Mouse (Mus musculus) intestine, postnatal 0 days (tissue): ENCODE results near the gene Tspan3. TPM values are rescaled to one million over a fixed set of nuclear protein-coding genes. Genes with fewer than 3 reads are reported as not detected.
A peak's percentile ranks its signal among the peaks of the same experiment; 100 is the strongest.

Experiments used
- ATAC-seq: fragments of 200-750 bp; cut with Nextera tagmentation; 2 replicates; pipeline ENCODE4 v1.8.0; 2017; ENCODE audit warnings: mild to moderate bottlenecking, moderate TSS enrichment, moderate library complexity
- H3K27ac ChIP-seq: fragments of 300-500 bp; sonication (generic); 2 replicates; pipeline ENCODE4 v1.5.1; 2014; ENCODE audit warnings: mild to moderate bottlenecking, low read depth, low read length, moderate library complexity
- H3K27me3 ChIP-seq: fragments of 300-500 bp; sonication (generic); replicated peaks from 2 replicates; pipeline ENCODE4 v1.6.1; 2014; ENCODE audit warnings: low read length, mixed read lengths; ENCODE audit not compliant: control insufficient read depth, insufficient read depth
- H3K36me3 ChIP-seq: fragments of 300-500 bp; sonication (generic); 2 replicates; pipeline ENCODE4 v1.6.1; 2014; ENCODE audit warnings: mild to moderate bottlenecking, moderate library complexity; ENCODE audit not compliant: control insufficient read depth, insufficient read depth
- H3K4me1 ChIP-seq: fragments of 300-500 bp; sonication (generic); replicated peaks from 2 replicates; pipeline ENCODE4 v1.6.1; 2014; ENCODE audit warnings: antibody characterized with exemption, low read length, mixed read lengths; ENCODE audit not compliant: control insufficient read depth, insufficient read depth
- H3K4me2 ChIP-seq: fragments of 300-500 bp; sonication (generic); replicated peaks from 2 replicates; pipeline ENCODE4 v1.6.1; 2014; ENCODE audit warnings: low read depth, mild to moderate bottlenecking, moderate library complexity
- H3K4me3 ChIP-seq: fragments of 300-500 bp; sonication (generic); 2 replicates; pipeline ENCODE4 v1.5.1; 2014; ENCODE audit warnings: low read depth, low read length
- H3K9ac ChIP-seq: fragments of 300-500 bp; sonication (generic); 2 replicates; pipeline ENCODE4 v1.6.1; 2014; ENCODE audit warnings: mild to moderate bottlenecking, low read depth, low read length
- H3K9me3 ChIP-seq: fragments of 300-500 bp; sonication (generic); 2 replicates; pipeline ENCODE4 v1.6.1; 2016; ENCODE audit warnings: mixed run types; ENCODE audit not compliant: control insufficient read depth
- CTCF ChIP-seq: sonication (generic); IDR thresholded peaks from 2 replicates; pipeline ENCODE4 v1.5.1; 2016; ENCODE audit warnings: low read depth, mild to moderate bottlenecking, control low read depth, antibody characterized with exemption, moderate library complexity
- WGBS: fragments of 180-500 bp; shearing (Covaris S2); extraction: QIAGEN DNeasy Blood & Tissue Kit; methylation state at CpG from one replicate; pipeline ENCODE4 v1.1.7; 2014; 5-methylcytosine and 5-hydroxymethylcytosine counted together
- polyA plus RNA-seq: library from polyadenylated mRNA; unstranded; fragments of >200 nt; fragmentation: Nextera tagmentation; extraction: Ambion mirVana; gene quantifications from 2 replicates; pipeline ENCODE4 v1.2.1, GENCODE M21; 2015

The Tspan3 gene
- polyA plus RNA-seq, 1 experiment from 2014 or later: 230 TPM

GRCm38 (mm10) chr9:56131813-56132525 is 33.3 kb downstream of the Tspan3 start:
- no peak for TF ChIP-seq CTCF
- Histone ChIP-seq H3K9ac (no peak overlapping the region; the same call in 1 of the 2 replicates), H3K27ac (peak overlapping the region; percentile 46; the same call in 1 of the 2 replicates), H3K36me3 (peaks cover 42% of the 10 kb centered on the region), H3K4me1 (no peaks in the 10 kb centered on the region; the same call in 1 of the 2 replicates), H3K4me3 (no peak overlapping the region), H3K9me3 (no peaks in the 10 kb centered on the region), H3K27me3 (no peaks in the 10 kb centered on the region), H3K4me2 (no peak overlapping the region)
- no peak; the same call in 1 of the 2 replicates for ATAC-seq
- 49% methylated on average over 10 of the region's 10 CpGs for WGBS

GRCm38 (mm10) chr9:56130536-56130935 is 34.7 kb downstream of the Tspan3 start:
- Histone ChIP-seq H3K4me2 (no peak overlapping the region), H3K27me3 (no peaks in the 10 kb centered on the region), H3K36me3 (peaks cover 32% of the 10 kb centered on the region), H3K4me3 (no peak overlapping the region), H3K27ac (no peak overlapping the region), H3K9me3 (no peaks in the 10 kb centered on the region), H3K9ac (no peak overlapping the region; the same call in 1 of the 2 replicates), H3K4me1 (no peaks in the 10 kb centered on the region; the same call in 1 of the 2 replicates)
- ATAC-seq: no peak
- 59% methylated on average over 4 of the region's 4 CpGs for WGBS
- no peak for TF ChIP-seq CTCF

- H3K9ac ChIP-seq: no peak overlapping the region; the same call in 1 of the 2 replicates
- no peaks in the 10 kb centered on the region for H3K27me3 ChIP-seq
- no peaks in the 10 kb centered on the region; the same call in 1 of the 2 replicates for H3K4me1 ChIP-seq
- H3K9me3 ChIP-seq: no peaks in the 10 kb centered on the region
- H3K4me3 ChIP-seq: no peak overlapping the region
- no peak overlapping the region for H3K4me2 ChIP-seq
- no peak overlapping the region for H3K27ac ChIP-seq
- 89% methylated on average over 3 of the region's 3 CpGs for WGBS
- ATAC-seq: no peak
- peaks cover 32% of the 10 kb centered on the region for H3K36me3 ChIP-seq
- TF ChIP-seq CTCF: no peak
Measured at GRCm38 (mm10) chr9:56129951-56130350, 35.3 kb downstream of the Tspan3 start.

GRCm38 (mm10) chr9:56128331-56128730 is 36.9 kb downstream of the Tspan3 start:
- 82% methylated on average over 9 of the region's 9 CpGs for WGBS
- no peak overlapping the region for H3K4me2 ChIP-seq
- no peaks in the 10 kb centered on the region for H3K9me3 ChIP-seq
- no peaks in the 10 kb centered on the region for H3K27me3 ChIP-seq
- H3K4me3 ChIP-seq: no peak overlapping the region
- no peak for TF ChIP-seq CTCF
- no peak for ATAC-seq
- no peak overlapping the region for H3K9ac ChIP-seq
- H3K27ac ChIP-seq: no peak overlapping the region
- H3K4me1 ChIP-seq: no peaks in the 10 kb centered on the region
- H3K36me3 ChIP-seq: peaks cover 22% of the 10 kb centered on the region

DNA sequence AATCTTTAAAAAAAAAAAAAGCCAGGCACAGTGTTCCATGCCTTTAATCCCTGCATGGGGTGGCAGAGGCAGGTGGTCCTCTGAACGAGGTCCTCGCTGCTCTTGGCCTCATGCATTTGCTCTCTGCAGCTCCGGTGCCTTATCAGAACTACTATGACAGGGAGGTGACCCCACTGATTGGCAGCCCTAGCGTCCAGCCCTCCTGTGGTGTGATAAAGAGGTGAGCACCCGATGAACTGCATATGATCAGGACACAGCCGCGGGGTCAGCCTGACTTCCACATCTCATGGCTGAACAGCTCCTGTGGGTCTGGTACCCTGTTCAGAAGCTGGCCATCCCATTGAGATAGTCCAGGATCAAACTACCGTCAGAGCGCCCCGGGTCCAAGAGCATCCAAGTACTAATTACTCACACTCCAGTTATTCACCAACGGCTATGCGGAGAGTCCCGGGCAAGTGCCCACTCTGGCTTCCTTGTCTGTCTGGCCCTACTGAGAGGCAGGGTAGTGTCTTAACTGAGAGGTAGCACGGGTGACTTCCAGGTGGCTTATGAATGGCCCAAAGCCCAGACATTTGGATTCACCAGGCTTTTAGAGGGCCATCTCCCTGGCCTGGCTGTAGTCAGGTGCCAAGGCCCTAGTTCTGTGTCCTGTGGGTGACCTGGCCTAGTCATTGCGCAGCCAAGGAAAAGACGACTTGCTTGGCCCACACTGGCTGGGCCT is 38.7 kb downstream of the Tspan3 start:
- no peaks in the 10 kb centered on the region for H3K4me1 ChIP-seq

GRCm38 (mm10) chr9:56124561-56124960 is 40.7 kb downstream of the Tspan3 start:
- Histone ChIP-seq H3K9ac (no peak overlapping the region), H3K4me3 (no peak overlapping the region), H3K27ac (no peak overlapping the region), H3K9me3 (no peaks in the 10 kb centered on the region), H3K27me3 (0 out of 2 replicates have a peak, but pooled peaks cover 3% of the 10 kb centered on the region), H3K4me1 (no peaks in the 10 kb centered on the region), H3K4me2 (peak overlapping the region; percentile 24; the same call in 1 of the 2 replicates), H3K36me3 (peaks cover 10% of the 10 kb centered on the region; the same call in 1 of the 2 replicates)
- ATAC-seq: no peak
- no peak for TF ChIP-seq CTCF
- 28% methylated on average over 7 of the region's 11 CpGs for WGBS

More for the DNA sequence above, 38.7 kb downstream of the Tspan3 start:
- TF ChIP-seq CTCF: no peak
- no peak overlapping the region for H3K4me3 ChIP-seq
- no peak for ATAC-seq
- H3K27me3 ChIP-seq: no peaks in the 10 kb centered on the region
- no peaks in the 10 kb centered on the region for H3K9me3 ChIP-seq
- no peak overlapping the region for H3K4me2 ChIP-seq
- WGBS: 84% methylated on average over 16 of the region's 16 CpGs
- H3K9ac ChIP-seq: no peak overlapping the region
- no peak overlapping the region for H3K27ac ChIP-seq
- peaks cover 18% of the 10 kb centered on the region; the same call in 1 of the 2 replicates for H3K36me3 ChIP-seq
